Mouse (Mus musculus): ENCODE measurements around the gene Gm45808. TPM values are rescaled to one million over a fixed set of nuclear protein-coding genes. Genes with fewer than 3 reads are reported as not detected.

Gene Gm45808
- not detected for polyA plus RNA-seq (2014; fragmentation: Illumina TruSeq; extraction: RNeasy Lipid Tissue Mini Kit (QIAGEN cat#74804); ENCODE audit: low read depth, low replicate concordance)

GRCm38 (mm10) chr7:45486761-45487415 lies at the start of gene Gm45808:
Gene Gm45808 (minus strand): TSS chr7:45486811.

GRCm38 (mm10) chr7:45525809-45526473 lies 39.3 kb upstream of the Gm45808 start, which contains the start of the genes Ppp1r15a and Plekha4:
Gene Ppp1r15a (minus strand): TSS chr7:45526268.
Gene Plekha4 (plus strand): TSS chr7:45526330.

GRCm38 (mm10) chr7:45509912-45510787 lies 23.5 kb upstream of the Gm45808 start, which contains the start of gene Nucb1:
Gene Nucb1 (minus strand): TSS chr7:45510406.

GRCm38 (mm10) chr7:45488293-45489204 lies 1.9 kb upstream of the Gm45808 start, which contains the start of gene Dhdh:
Gene Dhdh (minus strand): TSS chr7:45488805.

DNA sequence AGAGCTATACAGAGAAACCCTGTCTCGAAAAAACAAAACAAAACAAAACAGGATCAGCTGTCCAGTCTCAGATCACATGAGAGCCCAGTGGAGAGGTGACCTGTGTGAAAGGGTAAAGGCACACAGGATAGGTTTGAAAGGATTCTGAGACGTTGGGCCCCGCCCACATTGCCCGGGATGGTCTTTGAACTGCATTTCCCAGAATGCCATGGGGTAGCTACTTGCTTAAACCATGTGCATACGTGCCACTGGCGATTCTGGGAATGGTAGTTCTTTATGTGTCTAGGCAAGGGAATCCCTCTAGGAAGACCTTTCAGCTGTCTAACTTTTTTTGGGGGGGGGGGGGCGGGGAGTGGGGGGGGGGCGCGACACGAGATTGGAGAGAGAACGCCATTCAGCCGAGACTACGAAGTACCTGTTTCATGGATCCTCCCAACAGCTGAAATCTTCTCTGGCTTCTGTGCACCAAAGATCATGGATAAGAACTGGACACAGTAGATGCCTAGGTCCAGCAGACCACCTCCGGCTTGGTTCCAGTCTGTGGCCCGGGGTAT lies 5.2 kb downstream of the Gm45808 start, which contains the start of gene Tulp2:
Tulp2 (plus strand) TSS at position 504 of the 554 bp plus-strand sequence.

DNA sequence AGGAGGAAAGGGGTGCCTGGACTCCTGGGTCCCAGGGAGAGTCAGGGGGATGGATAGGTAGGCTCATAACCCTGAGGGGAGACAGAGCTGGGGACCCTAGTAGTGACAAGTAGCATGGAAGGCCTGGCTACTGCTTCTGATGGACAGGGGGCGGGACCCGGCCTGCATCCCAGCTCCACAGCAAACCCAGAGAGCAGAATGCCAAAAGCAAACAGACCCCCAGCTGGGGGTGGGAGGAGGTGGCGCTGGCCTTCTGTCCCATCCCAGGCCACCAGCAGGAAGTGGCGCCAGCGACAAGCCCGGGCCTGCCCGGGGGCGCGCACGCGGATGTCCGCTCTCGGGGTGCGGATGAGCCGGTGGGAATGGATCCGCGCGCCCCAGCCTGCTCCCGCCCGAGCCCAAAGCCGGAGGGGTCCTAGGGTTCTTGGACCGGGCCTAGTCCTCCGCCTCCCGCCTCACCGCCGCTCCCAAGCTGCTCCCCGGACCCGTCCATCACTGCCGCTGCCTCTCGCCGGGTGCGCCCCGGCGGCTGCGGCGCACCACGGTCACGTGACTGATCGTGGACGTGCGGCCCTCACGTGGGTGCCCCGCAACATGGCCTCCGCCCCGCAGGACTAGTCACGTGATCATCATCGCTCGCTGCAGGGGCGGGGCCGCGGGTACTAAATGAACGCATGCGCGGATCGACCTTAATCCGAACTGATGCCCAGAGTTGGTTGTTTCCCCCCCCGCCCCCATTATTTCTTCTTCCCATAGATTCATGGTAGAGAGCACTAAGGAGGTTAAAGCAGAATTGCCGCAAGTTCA lies 20.1 kb downstream of the Gm45808 start, which contains the start of gene Bax:
Bax (minus strand) TSS at position 616 of the 807 bp plus-strand sequence.

GRCm38 (mm10) chr7:45459564-45460140 lies 27.0 kb downstream of the Gm45808 start, which contains the start of gene Ftl1:
Gene Ftl1 (minus strand): TSS chr7:45459884.

GRCm38 (mm10) chr7:45437521-45438276 lies 48.9 kb downstream of the Gm45808 start, which contains the start of gene Ruvbl2:
Gene Ruvbl2 (minus strand): TSS chr7:45438096.

DNA sequence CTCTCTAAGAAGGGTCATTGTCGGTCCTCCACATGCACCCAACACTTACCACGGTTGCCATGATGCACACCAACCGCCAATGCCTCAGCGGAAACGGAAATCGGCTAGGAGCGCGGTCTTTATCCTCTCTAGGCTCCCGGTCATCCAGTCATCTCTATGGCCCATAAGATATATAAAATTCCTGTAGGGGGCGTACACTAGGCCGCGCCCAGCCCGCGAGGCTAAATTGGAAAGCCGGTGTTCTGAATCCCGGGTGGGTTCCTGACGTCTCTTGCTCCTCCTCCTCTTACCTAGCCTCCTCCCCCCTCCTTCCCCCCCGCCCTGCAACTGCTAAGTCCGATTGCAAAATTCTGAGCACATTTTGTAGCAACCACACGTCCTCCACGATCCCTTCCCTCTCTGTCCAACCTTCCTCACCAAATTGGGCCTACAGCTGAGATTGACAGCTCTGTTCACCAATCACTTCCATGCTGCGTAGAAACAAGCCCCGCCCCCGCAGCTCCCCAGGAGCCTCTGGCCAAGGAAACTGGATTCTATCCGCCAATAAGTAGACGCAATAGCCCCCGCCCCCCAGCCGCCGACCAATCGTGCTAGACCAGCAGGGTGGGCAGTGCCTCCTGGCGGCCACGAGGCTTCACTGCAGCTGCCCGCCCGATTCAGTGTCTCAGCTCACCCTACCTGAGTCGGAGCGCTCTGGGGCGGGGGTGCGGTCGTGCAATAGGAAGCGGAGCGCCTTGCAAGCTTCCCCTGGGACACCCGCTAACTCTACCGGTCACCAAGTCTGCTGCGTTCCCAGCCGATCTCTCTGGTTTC lies 52.2 kb downstream of the Gm45808 start, which contains the start of gene Gys1:
Gys1 (plus strand) TSS at position 642 of the 813 bp plus-strand sequence.

GRCm38 (mm10) chr7:45420615-45420919 lies 66.0 kb downstream of the Gm45808 start, which contains the start of gene Lhb:
Gene Lhb (plus strand): TSS chr7:45420820.

Other genes with a start within 250 kb of the Gm45808 start
- 0.70 TPM for gene Cd37, start 247.7 kb downstream of the Gm45808 start, polyA plus RNA-seq (2014; fragmentation: Illumina TruSeq; extraction: RNeasy Lipid Tissue Mini Kit (QIAGEN cat#74804); ENCODE audit: low read depth, low replicate concordance)
- gene Slc6a16, start 245.7 kb downstream of the Gm45808 start, polyA plus RNA-seq (2014; fragmentation: Illumina TruSeq; extraction: RNeasy Lipid Tissue Mini Kit (QIAGEN cat#74804); ENCODE audit: low read depth, low replicate concordance), result 10.2 TPM
- 50.8 TPM for gene Slc6a21, start 209.3 kb downstream of the Gm45808 start, polyA plus RNA-seq (2014; fragmentation: Illumina TruSeq; extraction: RNeasy Lipid Tissue Mini Kit (QIAGEN cat#74804); ENCODE audit: low read depth, low replicate concordance)
- 0.74 TPM for gene Trpm4, start 153.0 kb downstream of the Gm45808 start, polyA plus RNA-seq (2014; fragmentation: Illumina TruSeq; extraction: RNeasy Lipid Tissue Mini Kit (QIAGEN cat#74804); ENCODE audit: low read depth, low replicate concordance)
- 0.08 TPM for gene Hrc, start 151.5 kb downstream of the Gm45808 start, polyA plus RNA-seq (2014; fragmentation: Illumina TruSeq; extraction: RNeasy Lipid Tissue Mini Kit (QIAGEN cat#74804); ENCODE audit: low read depth, low replicate concordance)
- gene Ppfia3, start 119.8 kb downstream of the Gm45808 start, polyA plus RNA-seq (2014; fragmentation: Illumina TruSeq; extraction: RNeasy Lipid Tissue Mini Kit (QIAGEN cat#74804); ENCODE audit: low read depth, low replicate concordance), result not detected
- 0.39 TPM for gene Lin7b, start 116.2 kb downstream of the Gm45808 start, polyA plus RNA-seq (2014; fragmentation: Illumina TruSeq; extraction: RNeasy Lipid Tissue Mini Kit (QIAGEN cat#74804); ENCODE audit: low read depth, low replicate concordance)
- 109 TPM for gene Snrnp70, start 91.1 kb downstream of the Gm45808 start, polyA plus RNA-seq (2014; fragmentation: Illumina TruSeq; extraction: RNeasy Lipid Tissue Mini Kit (QIAGEN cat#74804); ENCODE audit: low read depth, low replicate concordance)
- gene Kcna7, start 81.2 kb downstream of the Gm45808 start, polyA plus RNA-seq (2014; fragmentation: Illumina TruSeq; extraction: RNeasy Lipid Tissue Mini Kit (QIAGEN cat#74804); ENCODE audit: low read depth, low replicate concordance), result not detected
- 0.43 TPM for gene Ntf5, start 73.1 kb downstream of the Gm45808 start, polyA plus RNA-seq (2014; fragmentation: Illumina TruSeq; extraction: RNeasy Lipid Tissue Mini Kit (QIAGEN cat#74804); ENCODE audit: low read depth, low replicate concordance)
- 0.36 TPM for gene Lhb, start 66.0 kb downstream of the Gm45808 start, polyA plus RNA-seq (2014; fragmentation: Illumina TruSeq; extraction: RNeasy Lipid Tissue Mini Kit (QIAGEN cat#74804); ENCODE audit: low read depth, low replicate concordance)
- gene Gys1, start 52.0 kb downstream of the Gm45808 start, polyA plus RNA-seq (2014; fragmentation: Illumina TruSeq; extraction: RNeasy Lipid Tissue Mini Kit (QIAGEN cat#74804); ENCODE audit: low read depth, low replicate concordance), result 0.24 TPM
- 7.8 TPM for gene Ruvbl2, start 48.7 kb downstream of the Gm45808 start, polyA plus RNA-seq (2014; fragmentation: Illumina TruSeq; extraction: RNeasy Lipid Tissue Mini Kit (QIAGEN cat#74804); ENCODE audit: low read depth, low replicate concordance)
- 0.38 TPM for gene Ftl1, start 26.9 kb downstream of the Gm45808 start, polyA plus RNA-seq (2014; fragmentation: Illumina TruSeq; extraction: RNeasy Lipid Tissue Mini Kit (QIAGEN cat#74804); ENCODE audit: low read depth, low replicate concordance)
- 0.29 TPM for gene Bax, start 19.9 kb downstream of the Gm45808 start, polyA plus RNA-seq (2014; fragmentation: Illumina TruSeq; extraction: RNeasy Lipid Tissue Mini Kit (QIAGEN cat#74804); ENCODE audit: low read depth, low replicate concordance)
- 121 TPM for gene Tulp2, start 4.9 kb downstream of the Gm45808 start, polyA plus RNA-seq (2014; fragmentation: Illumina TruSeq; extraction: RNeasy Lipid Tissue Mini Kit (QIAGEN cat#74804); ENCODE audit: low read depth, low replicate concordance)
- 6.7 TPM for gene Dhdh, start 2.0 kb upstream of the Gm45808 start, polyA plus RNA-seq (2014; fragmentation: Illumina TruSeq; extraction: RNeasy Lipid Tissue Mini Kit (QIAGEN cat#74804); ENCODE audit: low read depth, low replicate concordance)
- gene Nucb1, start 23.6 kb upstream of the Gm45808 start, polyA plus RNA-seq (2014; fragmentation: Illumina TruSeq; extraction: RNeasy Lipid Tissue Mini Kit (QIAGEN cat#74804); ENCODE audit: low read depth, low replicate concordance), result 18.8 TPM
- gene Ppp1r15a, start 39.5 kb upstream of the Gm45808 start, polyA plus RNA-seq (2014; fragmentation: Illumina TruSeq; extraction: RNeasy Lipid Tissue Mini Kit (QIAGEN cat#74804); ENCODE audit: low read depth, low replicate concordance), result 0.73 TPM
- gene Plekha4, start 39.5 kb upstream of the Gm45808 start, polyA plus RNA-seq (2014; fragmentation: Illumina TruSeq; extraction: RNeasy Lipid Tissue Mini Kit (QIAGEN cat#74804); ENCODE audit: low read depth, low replicate concordance), result 2.1 TPM
- not detected for gene Hsd17b14, start 68.1 kb upstream of the Gm45808 start, polyA plus RNA-seq (2014; fragmentation: Illumina TruSeq; extraction: RNeasy Lipid Tissue Mini Kit (QIAGEN cat#74804); ENCODE audit: low read depth, low replicate concordance)
- gene Bcat2, start 83.3 kb upstream of the Gm45808 start, polyA plus RNA-seq (2014; fragmentation: Illumina TruSeq; extraction: RNeasy Lipid Tissue Mini Kit (QIAGEN cat#74804); ENCODE audit: low read depth, low replicate concordance), result 4.4 TPM
- gene Fgf21, start 128.7 kb upstream of the Gm45808 start, polyA plus RNA-seq (2014; fragmentation: Illumina TruSeq; extraction: RNeasy Lipid Tissue Mini Kit (QIAGEN cat#74804); ENCODE audit: low read depth, low replicate concordance), result not detected
- not detected for gene Fut1, start 130.5 kb upstream of the Gm45808 start, polyA plus RNA-seq (2014; fragmentation: Illumina TruSeq; extraction: RNeasy Lipid Tissue Mini Kit (QIAGEN cat#74804); ENCODE audit: low read depth, low replicate concordance)
- 55.9 TPM for gene Izumo1, start 135.0 kb upstream of the Gm45808 start, polyA plus RNA-seq (2014; fragmentation: Illumina TruSeq; extraction: RNeasy Lipid Tissue Mini Kit (QIAGEN cat#74804); ENCODE audit: low read depth, low replicate concordance)
- gene Rasip1, start 140.7 kb upstream of the Gm45808 start, polyA plus RNA-seq (2014; fragmentation: Illumina TruSeq; extraction: RNeasy Lipid Tissue Mini Kit (QIAGEN cat#74804); ENCODE audit: low read depth, low replicate concordance), result not detected
- gene Mamstr, start 153.2 kb upstream of the Gm45808 start, polyA plus RNA-seq (2014; fragmentation: Illumina TruSeq; extraction: RNeasy Lipid Tissue Mini Kit (QIAGEN cat#74804); ENCODE audit: low read depth, low replicate concordance), result 0.11 TPM
- gene Fut2, start 179.6 kb upstream of the Gm45808 start, polyA plus RNA-seq (2014; fragmentation: Illumina TruSeq; extraction: RNeasy Lipid Tissue Mini Kit (QIAGEN cat#74804); ENCODE audit: low read depth, low replicate concordance), result 0.17 TPM
- not detected for gene Ntn5, start 197.2 kb upstream of the Gm45808 start, polyA plus RNA-seq (2014; fragmentation: Illumina TruSeq; extraction: RNeasy Lipid Tissue Mini Kit (QIAGEN cat#74804); ENCODE audit: low read depth, low replicate concordance)
- 1.2 TPM for gene Sec1, start 207.6 kb upstream of the Gm45808 start, polyA plus RNA-seq (2014; fragmentation: Illumina TruSeq; extraction: RNeasy Lipid Tissue Mini Kit (QIAGEN cat#74804); ENCODE audit: low read depth, low replicate concordance)
- not detected for gene Car11, start 213.0 kb upstream of the Gm45808 start, polyA plus RNA-seq (2014; fragmentation: Illumina TruSeq; extraction: RNeasy Lipid Tissue Mini Kit (QIAGEN cat#74804); ENCODE audit: low read depth, low replicate concordance)
- 2.3 TPM for gene Dbp, start 218.3 kb upstream of the Gm45808 start, polyA plus RNA-seq (2014; fragmentation: Illumina TruSeq; extraction: RNeasy Lipid Tissue Mini Kit (QIAGEN cat#74804); ENCODE audit: low read depth, low replicate concordance)
- 0.69 TPM for gene Rpl18, start 228.6 kb upstream of the Gm45808 start, polyA plus RNA-seq (2014; fragmentation: Illumina TruSeq; extraction: RNeasy Lipid Tissue Mini Kit (QIAGEN cat#74804); ENCODE audit: low read depth, low replicate concordance)
- 0.57 TPM for gene Sphk2, start 231.2 kb upstream of the Gm45808 start, polyA plus RNA-seq (2014; fragmentation: Illumina TruSeq; extraction: RNeasy Lipid Tissue Mini Kit (QIAGEN cat#74804); ENCODE audit: low read depth, low replicate concordance)
- 23.8 TPM for gene Fam83e, start 234.4 kb upstream of the Gm45808 start, polyA plus RNA-seq (2014; fragmentation: Illumina TruSeq; extraction: RNeasy Lipid Tissue Mini Kit (QIAGEN cat#74804); ENCODE audit: low read depth, low replicate concordance)
- 0.35 TPM for gene Spaca4, start 239.0 kb upstream of the Gm45808 start, polyA plus RNA-seq (2014; fragmentation: Illumina TruSeq; extraction: RNeasy Lipid Tissue Mini Kit (QIAGEN cat#74804); ENCODE audit: low read depth, low replicate concordance)